Mouse (Mus musculus) heart, postnatal 0 days (tissue): ENCODE measurements around the gene Stk4.
A peak's percentile ranks its signal among the peaks of the same experiment; 100 is the strongest.

Source experiments
- CTCF ChIP-seq: IDR thresholded peaks from 2 replicates; pipeline ENCODE4 v1.5.1; 2016; ENCODE audit warnings: antibody characterized with exemption, control low read depth, low read depth
- EP300 ChIP-seq: IDR thresholded peaks from 2 replicates; pipeline ENCODE4 v1.6.1; 2016; ENCODE audit warnings: antibody characterized with exemption, low read depth

GRCm38 (mm10) chr2:164036520-164037019 is 33.6 kb upstream of the Stk4 start:
- no peak for TF ChIP-seq EP300
- TF ChIP-seq CTCF, result peak; percentile 45
